Mouse (Mus musculus): Measurements from ENCODE around the gene Gm43518. TPM values are rescaled to one million over a fixed set of nuclear protein-coding genes. Genes with fewer than 3 reads are reported as not detected.
A peak's percentile ranks its signal among the peaks of the same experiment; 100 is the strongest.

Gene Gm43518
- total RNA-seq, 2 experiments from 2014 or later: 1.5 to 2.4 TPM

DNA sequence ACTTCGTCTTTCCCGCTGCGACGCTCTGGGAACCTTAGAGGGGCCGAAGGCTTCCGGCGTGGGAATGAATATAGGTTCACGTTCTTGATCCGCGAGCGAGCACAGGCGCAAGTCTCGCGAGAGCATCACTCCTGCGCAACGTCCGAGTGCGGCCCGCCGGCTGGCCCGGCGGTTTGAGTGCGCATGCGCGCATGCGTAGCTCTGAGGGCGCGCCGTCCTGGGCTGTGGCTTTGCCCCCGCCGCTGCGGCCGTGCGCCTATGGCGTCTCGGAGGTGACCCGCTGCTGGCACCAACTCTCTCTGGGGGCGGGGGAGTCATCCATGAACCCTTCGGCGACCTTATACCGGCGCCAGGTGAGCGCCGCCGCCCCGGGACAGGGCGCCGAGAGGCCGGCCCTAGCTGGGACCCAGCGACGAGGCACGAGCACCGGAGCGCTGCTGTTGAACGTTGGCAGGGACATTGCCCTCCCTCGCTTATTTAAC, 3.3 kb downstream of the Gm43518 start, which contains the start of gene Ccdc62:
Ccdc62 (plus strand) TSS at position 172 of the 482 bp plus-strand sequence.
- intact Hi-C loops (cut with DNase I): no loop called here
- peak; percentile 88 to 97 for DNase-seq (ENCODE audit: extremely low spot score in 1 of 2, low spot score in 2 of 2)

DNA sequence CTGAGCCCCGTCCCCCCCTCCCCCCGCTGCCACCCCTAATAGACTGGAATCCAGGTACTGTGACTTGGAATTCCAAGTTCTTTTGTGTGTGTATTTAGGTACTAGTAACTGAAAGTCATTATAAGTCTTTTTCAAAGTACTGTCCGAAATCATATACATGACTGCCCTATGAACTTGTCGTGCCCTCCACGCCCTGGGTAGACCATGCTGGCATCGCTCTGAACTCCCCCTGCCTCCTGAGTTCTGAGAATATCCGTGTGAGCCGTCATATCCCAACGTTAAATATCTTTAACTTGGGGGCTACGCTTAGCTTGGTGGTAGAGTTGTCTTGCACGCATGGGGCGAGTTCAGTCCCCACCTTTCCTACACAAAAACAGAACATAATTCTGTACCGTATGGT, 3.9 kb downstream of the Gm43518 start:
- DNase-seq (ENCODE audit: extremely low spot score in 1 of 2, low spot score in 2 of 2): no peak
- intact Hi-C loops (cut with DNase I): no loop called here

DNA sequence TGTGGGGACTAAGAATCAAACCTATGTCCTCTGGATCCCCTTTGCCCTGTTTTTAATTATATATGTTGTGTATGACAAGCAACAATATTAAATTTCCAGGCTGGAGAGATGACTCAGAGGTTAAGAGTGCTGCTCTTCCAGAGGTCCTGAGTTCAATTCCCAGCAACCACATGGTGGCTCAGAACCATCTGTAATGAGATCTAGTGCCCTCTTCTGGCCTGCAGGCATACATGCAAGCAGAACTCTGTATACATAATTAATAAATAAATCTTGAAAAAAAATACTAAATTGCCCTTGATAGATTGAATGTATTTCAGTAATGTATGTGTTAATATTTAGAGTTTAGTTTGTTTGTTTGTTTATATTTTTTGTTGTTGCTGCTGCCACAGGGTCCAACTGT, 5.7 kb downstream of the Gm43518 start:
- intact Hi-C loops (cut with DNase I): no loop called here
- no peak for DNase-seq (ENCODE audit: extremely low spot score in 1 of 2, low spot score in 2 of 2)

DNA sequence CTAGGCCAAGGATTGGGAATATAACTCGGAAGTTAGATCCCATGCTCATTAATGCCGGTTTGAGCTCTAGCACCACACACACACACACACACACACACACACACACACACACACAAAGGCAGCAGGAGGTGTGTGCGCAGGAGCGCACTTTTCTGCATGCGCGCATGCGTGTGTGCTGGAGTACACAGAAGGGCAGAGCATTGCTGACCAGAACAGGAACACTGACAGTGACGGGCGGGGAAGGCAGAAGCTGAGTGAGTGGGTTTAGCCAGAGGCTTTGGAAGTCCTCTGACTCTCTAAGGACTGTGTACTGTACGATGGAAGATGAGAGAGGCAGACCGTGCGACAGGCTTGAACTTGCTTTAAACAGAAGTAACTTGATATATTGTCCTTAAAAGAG, 6.3 kb downstream of the Gm43518 start:
- intact Hi-C loops (cut with DNase I): no loop called here
- no peak for DNase-seq (ENCODE audit: extremely low spot score in 1 of 2, low spot score in 2 of 2)

DNA sequence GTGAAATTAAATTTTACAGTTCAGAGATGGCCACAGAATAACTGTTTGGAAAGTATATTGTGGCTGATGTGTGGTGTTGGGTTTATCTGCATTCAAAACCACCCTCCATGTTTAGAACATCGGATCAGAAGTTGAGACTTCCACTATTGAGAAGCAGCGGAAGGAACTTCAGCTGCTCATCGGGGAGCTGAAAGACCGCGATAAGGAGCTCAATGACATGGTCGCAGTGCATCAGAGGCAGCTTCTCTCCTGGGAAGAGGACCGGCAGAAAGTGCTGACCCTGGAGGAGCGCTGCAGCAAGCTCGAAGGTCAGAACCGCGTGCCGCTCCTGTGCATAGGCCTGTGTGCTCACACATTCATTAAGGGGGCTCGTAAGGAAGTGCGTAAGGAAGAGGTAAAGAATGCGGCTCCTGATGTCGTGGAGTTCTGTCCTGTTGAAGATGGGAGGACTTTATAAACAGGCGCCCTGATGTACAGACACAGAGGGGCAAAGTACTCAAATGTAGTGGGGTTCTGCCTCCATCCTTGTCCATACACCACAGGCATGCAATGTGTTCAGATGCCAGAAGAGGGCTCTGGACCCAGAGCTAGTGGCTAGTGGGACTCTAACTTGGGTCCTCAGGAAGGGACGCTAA, 6.9 kb downstream of the Gm43518 start:
- intact Hi-C loops (cut with DNase I): no loop called here
- no peak for DNase-seq (ENCODE audit: extremely low spot score in 1 of 2, low spot score in 2 of 2)

DNA sequence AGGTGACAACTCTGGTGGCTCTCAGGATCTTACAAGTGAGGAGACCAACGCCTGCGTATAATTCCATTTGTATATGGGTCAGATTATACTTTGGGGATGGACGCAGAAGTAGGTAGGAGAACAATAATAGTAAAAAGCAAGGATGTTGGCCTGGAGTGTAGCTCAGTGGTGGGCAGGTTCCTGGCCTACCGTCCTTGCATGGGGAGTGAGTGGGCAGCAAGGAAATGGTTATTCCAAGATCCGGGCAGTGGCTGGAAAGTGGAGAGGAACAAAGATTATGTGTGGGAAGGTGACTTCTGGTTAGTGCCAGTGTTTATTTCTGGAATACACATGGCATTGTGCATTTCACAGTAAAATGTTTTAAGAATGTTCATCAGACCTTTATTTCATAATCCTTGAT, 8.7 kb downstream of the Gm43518 start:
- intact Hi-C loops (cut with DNase I): no loop called here
- DNase-seq (ENCODE audit: extremely low spot score in 1 of 2, low spot score in 2 of 2): no peak

DNA sequence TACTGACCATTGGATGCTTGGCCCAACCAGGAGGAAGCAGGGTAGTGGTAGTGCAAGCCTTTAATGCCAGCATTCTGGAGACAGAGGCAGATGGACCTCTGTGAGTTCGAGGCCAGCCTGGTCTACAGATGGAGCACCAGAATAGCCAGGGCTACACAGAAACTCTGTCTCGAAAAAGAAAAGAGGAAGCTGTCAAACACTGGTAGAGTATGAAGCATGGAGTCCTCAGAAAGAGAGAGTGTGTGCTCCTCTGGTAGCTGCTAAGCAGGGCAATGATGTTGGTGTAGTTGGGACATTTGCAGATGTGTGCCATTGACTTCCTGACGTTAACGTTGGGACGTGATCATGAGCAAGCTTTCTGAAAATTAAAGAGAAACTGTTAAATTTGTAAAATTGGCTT, 11.3 kb downstream of the Gm43518 start:
- no peak for DNase-seq (ENCODE audit: extremely low spot score in 1 of 2, low spot score in 2 of 2)
- intact Hi-C loops (cut with DNase I): no loop called here

DNA sequence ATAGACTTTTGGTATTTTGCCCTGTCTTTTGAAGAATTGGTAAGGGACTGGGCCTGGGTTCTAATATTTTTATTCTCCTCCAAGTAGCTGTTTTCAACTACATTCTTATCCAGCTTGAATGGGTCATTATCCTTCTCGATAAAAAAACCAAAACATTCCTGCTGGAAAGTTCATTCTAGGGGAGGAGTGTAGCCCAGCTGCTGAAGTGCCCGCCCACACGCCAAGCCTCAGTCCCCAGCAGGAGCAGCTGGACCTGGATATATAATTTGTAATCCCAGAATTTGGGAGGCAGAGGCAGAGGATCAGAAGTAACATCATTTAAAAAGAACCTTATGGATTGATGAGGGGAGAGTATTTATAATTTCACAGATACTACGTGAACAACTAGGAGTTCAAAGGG, 19.3 kb downstream of the Gm43518 start:
- intact Hi-C loops (cut with DNase I): loop anchor here (5.0 kb wide), 1 partner anchor 146 kb away; no protein-coding TSS in a partner anchor
- no peak for DNase-seq (ENCODE audit: extremely low spot score in 1 of 2, low spot score in 2 of 2)

DNA sequence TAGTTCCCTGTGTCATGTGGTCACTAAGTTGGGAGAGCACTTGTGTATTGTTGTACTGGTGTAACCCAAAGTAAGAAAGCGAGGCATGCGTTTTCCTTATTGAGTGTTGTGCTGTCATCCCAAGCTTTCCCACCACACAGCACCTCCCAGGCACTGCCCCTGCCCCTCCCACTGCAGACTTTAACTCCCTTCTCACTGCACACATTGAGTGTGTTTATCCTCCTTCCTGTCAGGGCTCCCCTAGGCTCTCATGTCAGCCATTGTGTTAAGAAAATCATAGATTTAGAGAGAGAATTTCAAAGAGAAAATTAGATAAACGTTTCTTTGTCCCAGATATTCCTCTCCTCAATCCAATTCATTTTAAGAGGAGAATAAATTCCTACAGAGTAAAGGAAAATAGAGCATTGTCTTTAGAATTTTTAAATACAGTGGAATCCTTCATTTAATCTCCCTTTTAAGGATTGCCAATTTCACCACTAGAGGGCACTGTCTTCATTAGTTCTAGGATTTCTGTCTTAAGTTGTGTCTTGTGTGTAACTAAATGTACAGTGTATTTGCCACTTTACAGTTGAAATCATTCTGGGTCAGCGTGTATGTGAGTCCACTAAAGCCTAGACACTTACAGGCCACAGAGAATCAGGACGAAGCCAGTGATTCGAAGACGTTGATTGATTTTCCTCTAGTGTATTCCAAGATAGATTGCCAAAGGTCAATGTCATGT, 20.0 kb downstream of the Gm43518 start:
- peak in 1 of 2 experiments; percentile 55 for DNase-seq (ENCODE audit: extremely low spot score in 1 of 2, low spot score in 2 of 2)
- intact Hi-C loops (cut with DNase I): loop anchor here (1.0 to 5.0 kb wide), 2 partner anchors 46 to 145 kb away; no protein-coding TSS in a partner anchor

DNA sequence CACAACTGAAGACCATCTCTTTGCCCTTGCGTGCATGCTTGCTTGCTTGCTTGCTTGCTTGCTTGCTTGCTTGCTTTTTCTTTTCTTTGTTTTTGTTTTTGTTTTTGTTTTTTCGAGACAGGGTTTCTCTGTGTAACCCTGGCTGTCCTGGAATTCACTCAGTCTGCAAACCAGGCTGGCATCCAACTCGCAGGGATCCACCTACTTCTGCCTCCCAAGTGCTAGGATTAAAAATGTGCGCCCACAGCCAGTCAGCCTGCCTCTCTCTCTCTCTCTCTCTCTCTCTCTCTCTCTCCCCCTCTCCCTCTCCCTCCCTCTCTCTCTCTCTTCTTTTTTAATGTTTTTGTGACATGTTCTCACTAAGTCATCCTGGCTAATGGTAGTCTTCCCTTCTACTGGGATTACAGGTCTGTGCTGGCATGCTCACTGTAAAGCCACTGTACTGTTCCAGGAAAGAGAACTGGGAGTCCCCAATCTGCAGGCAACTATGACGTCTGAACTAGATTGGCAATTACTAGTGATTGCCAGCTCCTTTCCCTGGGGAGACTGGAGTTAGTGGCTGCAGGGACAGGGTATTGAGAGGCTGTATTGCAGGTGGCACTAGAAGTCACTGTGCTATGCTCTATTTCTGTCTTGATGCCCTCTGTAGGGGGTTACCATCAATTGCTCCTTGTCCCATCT, 25.3 kb downstream of the Gm43518 start:
- no peak for DNase-seq (ENCODE audit: extremely low spot score in 1 of 2, low spot score in 2 of 2)
- intact Hi-C loops (cut with DNase I): no loop called here

DNA sequence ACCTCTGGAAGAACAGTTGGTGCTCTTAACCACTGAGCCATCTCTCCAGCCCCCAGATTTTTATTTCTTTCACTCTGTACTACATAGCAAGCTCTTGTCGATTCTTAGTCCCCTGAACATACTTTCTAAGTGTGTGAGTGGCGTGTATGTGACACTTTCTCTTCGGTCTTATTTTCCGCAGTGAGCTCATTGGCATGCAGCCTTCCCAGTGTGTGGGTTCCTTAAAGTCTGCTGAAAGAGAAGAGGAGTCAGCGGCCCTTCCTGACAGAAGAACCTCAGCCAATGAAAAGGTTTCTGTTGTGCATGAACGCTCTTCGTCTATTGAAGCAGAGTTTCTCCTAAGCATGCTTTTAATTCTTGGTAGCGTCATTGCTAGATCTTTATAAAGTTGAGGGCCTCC, 30.0 kb downstream of the Gm43518 start:
- DNase-seq (ENCODE audit: extremely low spot score in 1 of 2, low spot score in 2 of 2): no peak
- intact Hi-C loops (cut with DNase I): no loop called here

DNA sequence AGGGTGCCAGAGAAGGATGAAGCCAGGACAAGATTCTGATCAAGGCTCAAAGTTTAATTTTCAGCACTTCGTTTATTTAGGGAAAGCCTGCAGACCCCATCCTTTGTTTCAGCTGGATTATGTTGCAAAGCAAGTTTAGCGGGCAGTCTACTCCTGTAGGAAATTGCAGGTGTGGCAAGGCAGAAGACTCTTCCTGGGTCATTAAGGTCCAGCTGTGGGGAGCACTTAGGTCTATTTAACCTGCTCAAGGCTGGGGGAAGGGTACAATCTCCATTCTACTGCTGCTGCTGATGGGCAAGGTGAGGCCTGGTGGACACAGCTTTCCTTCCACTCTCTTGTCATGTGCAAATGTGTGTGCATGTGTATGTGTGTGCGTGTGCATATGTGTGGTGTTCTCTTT, 31.8 kb downstream of the Gm43518 start:
- intact Hi-C loops (cut with DNase I): no loop called here

DNA sequence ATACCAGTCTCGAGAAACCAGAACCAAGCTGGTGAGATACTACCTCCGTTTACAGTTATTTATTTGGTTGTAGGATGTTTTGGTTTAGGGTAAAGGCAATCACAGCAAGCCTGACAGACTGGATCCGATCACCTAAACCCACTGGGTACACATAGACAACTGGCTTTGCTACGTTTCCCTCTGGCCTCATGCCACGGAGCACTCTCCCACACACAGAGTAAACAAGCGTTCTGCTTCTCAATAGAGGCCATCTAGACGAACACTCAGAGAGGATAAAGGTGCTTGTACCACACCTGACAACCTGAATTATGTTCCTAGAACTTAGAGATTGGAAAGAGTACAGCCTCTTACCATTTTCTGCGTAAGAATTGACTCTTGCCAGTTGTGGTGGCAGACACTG, 32.9 kb downstream of the Gm43518 start:
- intact Hi-C loops (cut with DNase I): no loop called here
- no peak for DNase-seq (ENCODE audit: extremely low spot score in 1 of 2, low spot score in 2 of 2)

More for the DNA sequence above, 31.8 kb downstream of the Gm43518 start:
- DNase-seq (ENCODE audit: extremely low spot score in 1 of 2, low spot score in 2 of 2): no peak

DNA sequence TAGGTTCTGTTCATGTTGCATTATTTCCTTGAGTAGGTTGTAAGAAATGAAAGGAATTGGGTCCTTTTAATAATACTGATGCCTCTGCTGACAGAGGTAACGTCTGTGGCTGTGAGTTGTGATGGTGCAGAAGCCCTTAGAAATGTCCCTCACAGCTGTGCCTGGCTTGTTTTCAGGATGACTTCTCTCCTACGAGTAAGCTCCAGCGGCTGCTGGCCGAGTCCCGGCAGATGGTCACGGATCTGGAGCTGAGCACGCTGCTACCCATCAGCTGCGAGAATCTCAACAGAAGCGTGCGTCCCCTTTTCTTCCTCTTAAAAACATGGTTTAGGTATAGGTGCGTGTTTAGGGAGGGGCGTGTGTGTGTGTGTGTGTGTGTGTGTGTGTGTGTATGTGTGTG, 33.8 kb downstream of the Gm43518 start:
- no peak for DNase-seq (ENCODE audit: extremely low spot score in 1 of 2, low spot score in 2 of 2)
- intact Hi-C loops (cut with DNase I): no loop called here

DNA sequence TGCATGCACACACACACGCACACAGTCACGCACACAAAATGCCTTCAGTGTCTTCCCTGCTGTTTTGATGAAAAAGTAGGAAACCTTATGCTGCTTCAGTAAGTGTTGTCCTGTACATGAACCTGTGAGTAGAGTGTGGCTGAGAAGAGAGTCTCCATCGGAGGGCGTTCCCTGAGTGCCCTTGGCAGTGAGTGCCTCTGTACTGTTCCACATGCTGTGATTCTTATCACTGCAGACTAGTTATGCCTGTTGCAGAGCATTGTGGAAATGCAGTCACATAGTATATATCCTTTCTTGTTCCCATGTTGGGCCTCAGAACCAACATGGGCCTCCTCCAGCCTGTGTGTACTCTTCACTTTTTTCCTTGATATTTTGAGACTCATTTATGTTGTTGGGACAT, 37.0 kb downstream of the Gm43518 start:
- intact Hi-C loops (cut with DNase I): no loop called here
- no peak for DNase-seq (ENCODE audit: extremely low spot score in 1 of 2, low spot score in 2 of 2)

DNA sequence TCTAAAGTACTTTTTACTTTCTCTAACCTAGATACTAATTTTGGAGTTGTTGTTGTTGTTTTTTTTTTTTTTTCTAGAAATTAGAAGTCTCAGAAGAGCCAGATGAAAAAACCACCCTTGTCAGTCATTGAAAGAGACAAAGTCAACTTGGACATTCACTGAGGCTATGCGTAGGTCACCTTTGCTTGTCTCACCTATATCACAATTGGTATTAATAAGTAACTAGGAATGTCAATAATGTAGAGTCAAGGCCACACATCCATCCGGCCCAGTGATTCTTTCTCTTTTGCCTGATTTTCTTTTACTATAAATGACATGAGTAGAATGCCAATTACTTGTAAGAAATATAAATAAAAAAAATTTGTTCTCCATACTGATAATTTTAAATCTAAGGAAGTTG, 39.5 kb downstream of the Gm43518 start:
- intact Hi-C loops (cut with DNase I): no loop called here
- DNase-seq (ENCODE audit: extremely low spot score in 1 of 2, low spot score in 2 of 2): no peak

DNA sequence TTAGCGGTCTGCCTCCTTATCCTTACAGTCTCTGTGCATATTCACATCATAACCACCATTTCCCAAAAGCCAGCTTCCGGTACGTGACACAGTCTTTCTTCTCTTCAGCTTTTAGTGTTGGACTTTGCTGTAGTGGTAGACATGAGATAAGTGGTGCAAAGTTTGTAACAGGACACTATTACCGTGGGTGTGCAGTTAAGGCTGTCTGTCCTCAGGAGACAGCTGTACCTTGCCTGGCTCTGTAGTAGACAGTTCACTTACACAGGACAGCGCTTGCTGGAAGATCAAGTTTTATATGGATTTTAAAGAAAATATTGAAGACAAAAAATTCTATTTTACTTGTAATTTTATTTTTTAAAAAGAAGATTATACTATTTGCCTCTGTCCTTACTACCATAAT, 41.2 kb downstream of the Gm43518 start:
- intact Hi-C loops (cut with DNase I): no loop called here
- DNase-seq (ENCODE audit: extremely low spot score in 1 of 2, low spot score in 2 of 2): no peak

DNA sequence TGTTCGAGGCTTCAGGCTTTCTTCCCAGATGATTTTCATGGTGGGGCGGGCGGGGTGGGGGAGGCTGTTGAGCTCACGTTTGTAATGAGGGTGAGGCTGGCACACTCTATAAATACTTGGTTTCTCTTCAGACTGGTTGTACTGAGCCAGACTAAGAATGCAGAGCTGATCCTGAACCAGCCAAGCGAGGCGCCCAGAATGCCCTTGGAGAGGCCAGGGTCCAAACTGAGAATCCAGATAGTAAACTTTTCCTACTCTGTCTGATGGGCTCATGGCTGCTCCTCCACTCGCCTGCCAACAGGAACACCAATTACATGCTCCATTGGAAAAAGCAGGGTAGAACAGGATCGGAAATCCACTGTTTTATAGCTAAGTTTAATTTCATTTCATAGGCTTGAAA, 42.0 kb downstream of the Gm43518 start:
- DNase-seq (ENCODE audit: extremely low spot score in 1 of 2, low spot score in 2 of 2): no peak
- intact Hi-C loops (cut with DNase I): no loop called here

DNA sequence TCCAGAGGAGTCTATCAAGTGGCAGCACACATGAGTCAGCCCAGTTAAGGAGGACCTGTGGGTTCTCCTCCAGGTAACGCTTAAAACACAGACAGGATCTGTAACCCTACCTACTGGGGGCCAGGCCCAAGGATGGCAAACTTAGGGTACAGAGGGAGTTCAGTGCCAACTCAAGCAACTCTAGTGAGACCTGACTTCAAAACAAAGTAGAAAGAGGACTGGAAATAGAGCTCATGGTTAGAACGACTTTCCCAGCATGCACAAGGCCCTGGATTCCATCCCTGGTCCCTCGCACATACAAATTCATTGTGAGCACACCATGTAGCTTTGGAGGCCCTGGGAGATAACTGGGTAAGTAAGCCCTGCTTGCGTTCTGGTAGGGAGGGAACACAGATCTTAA, 43.4 kb downstream of the Gm43518 start:
- no peak for DNase-seq (ENCODE audit: extremely low spot score in 1 of 2, low spot score in 2 of 2)
- intact Hi-C loops (cut with DNase I): no loop called here

DNA sequence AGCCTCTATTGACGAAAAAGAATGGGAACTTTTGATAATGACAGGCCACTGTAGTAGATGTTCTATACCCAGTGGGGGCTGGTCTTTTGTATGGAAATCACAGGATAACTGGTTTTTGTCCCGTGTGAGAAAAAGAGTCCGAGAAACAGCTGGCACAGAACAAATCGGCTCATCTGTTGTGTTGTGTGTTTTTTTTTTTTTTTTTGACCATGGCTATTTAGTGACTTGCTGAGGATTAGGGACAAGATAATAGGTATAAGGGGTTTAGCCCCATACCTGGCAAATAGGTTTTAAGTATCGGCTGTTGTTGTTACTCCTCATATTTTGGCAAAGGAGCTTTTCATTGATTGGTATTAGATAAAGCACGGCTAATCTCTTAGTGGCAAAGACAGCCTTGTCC, 45.2 kb downstream of the Gm43518 start:
- intact Hi-C loops (cut with DNase I): no loop called here
- no peak for DNase-seq (ENCODE audit: extremely low spot score in 1 of 2, low spot score in 2 of 2)
